ENCODE assay signal across 21 mouse cellular contexts in genomic region chr13:97768046-97768682, GRCm38 (mm10). TPM values are rescaled to one million over a fixed set of nuclear protein-coding genes. Genes with fewer than 3 reads are reported as not detected.
DNase-seq lines count a peak whose midpoint lies in the region; ATAC-seq lines count a peak whose summit lies in the region.
"Had no signal": no experiment of that assay in that cellular context is flagged by ENCODE, and none has a peak within 500 bp of the region (broad histone marks: within the 10 kb centered on the region; RNA-seq: fewer than 3 reads in every experiment).

No protein-coding gene starts in this region.

- 75% methylated on average over 7 of the region's 7 CpGs for WGBS in midbrain, embryonic 12.5 days
- WGBS in midbrain, embryonic 11.5 days, result 78% methylated on average over 7 of the region's 7 CpGs
- WGBS in stomach, embryonic 15.5 days, result 67% methylated on average over 7 of the region's 7 CpGs

- peak; percentile 90 for ATAC-seq in frontal cortex, adult (ENCODE audit: low TSS enrichment)
- no peak for ATAC-seq in midbrain, embryonic 12.5 days (ENCODE audit: low FRiP score, low read depth)
- no peak for ATAC-seq in midbrain, embryonic 11.5 days (ENCODE audit: low FRiP score)
- no peak for ATAC-seq in stomach, embryonic 15.5 days (ENCODE audit: insufficient read depth, low FRiP score, low read depth)
- ATAC-seq: hindbrain, postnatal 0 days had no signal

- peaks cover 16% of the 10 kb centered on the region for H3K4me1 ChIP-seq in midbrain, embryonic 12.5 days
- peaks cover 9% of the 10 kb centered on the region for H3K4me1 ChIP-seq in midbrain, embryonic 11.5 days (ENCODE audit: control insufficient read depth, insufficient read depth, low read length)
- H3K4me1 ChIP-seq in stomach, embryonic 15.5 days, result 0 out of 2 replicates have a peak, but pooled peaks cover 6% of the 10 kb centered on the region

- no peak overlapping the region for H3K4me2 ChIP-seq in midbrain, embryonic 12.5 days (replicated peaks)
- no peak overlapping the region for H3K4me2 ChIP-seq in midbrain, embryonic 11.5 days
- H3K4me2 ChIP-seq in stomach, embryonic 15.5 days, result no peak overlapping the region

- DNase-seq in frontal cortex, postnatal 10 days (ENCODE audit: low spot score in 2 of 2), result no peak
- DNase-seq in layer of hippocampus, adult 18-20 months (ENCODE audit: low spot score in 2 of 2), result peak; percentile 21 to 49
- no peak for DNase-seq in layer of hippocampus, postnatal 25 days (ENCODE audit: extremely low spot score in 1 of 2, low spot score in 1 of 2)
- no peak for DNase-seq in midbrain, embryonic 11.5 days (ENCODE audit: low spot score, missing footprints)
- no peak for DNase-seq in urinary bladder, postnatal 4 days (ENCODE audit: low spot score in 2 of 2)
- DNase-seq: adrenal gland, adult 8-10 months; B cell, adult 2 months; cerebellum, adult 18-20 months; cerebellum, postnatal 36 days; gastrocnemius, postnatal 25 days; heart, postnatal 10 days; kidney, adult 8-10 months; left cerebral cortex, postnatal 4 days; lung, adult 18-20 months; right cerebral cortex, postnatal 4 days had no signal

- no peaks in the 10 kb centered on the region for H3K36me3 ChIP-seq in midbrain, embryonic 12.5 days
- H3K36me3 ChIP-seq in midbrain, embryonic 11.5 days (ENCODE audit: control insufficient read depth, insufficient read depth, low read length), result no peaks in the 10 kb centered on the region
- H3K36me3 ChIP-seq in stomach, embryonic 15.5 days, result no peaks in the 10 kb centered on the region
- H3K36me3 ChIP-seq: heart, embryonic 10.5 days had no signal

- H3K4me3 ChIP-seq in midbrain, embryonic 12.5 days, result no peak overlapping the region
- H3K4me3 ChIP-seq in midbrain, embryonic 11.5 days (ENCODE audit: low read depth, low read length), result no peak overlapping the region
- H3K4me3 ChIP-seq in stomach, embryonic 15.5 days (replicated peaks), result no peak overlapping the region
- H3K4me3 ChIP-seq: heart, embryonic 10.5 days; myocyte had no signal

- 0 out of 2 replicates have a peak overlapping the region, but pooled peaks have one; percentile 10 for H3K27ac ChIP-seq in midbrain, embryonic 12.5 days (replicated peaks)
- no peak overlapping the region for H3K27ac ChIP-seq in midbrain, embryonic 11.5 days (ENCODE audit: low read depth, low read length)
- peak overlapping the region; percentile 55 for H3K27ac ChIP-seq in stomach, embryonic 15.5 days
- H3K27ac ChIP-seq: heart, embryonic 10.5 days; hindbrain, postnatal 0 days had no signal

- no peaks in the 10 kb centered on the region for H3K9me3 ChIP-seq in midbrain, embryonic 12.5 days
- H3K9me3 ChIP-seq in midbrain, embryonic 11.5 days (ENCODE audit: control insufficient read depth, low read length), result no peaks in the 10 kb centered on the region
- H3K9me3 ChIP-seq in stomach, embryonic 15.5 days, result no peaks in the 10 kb centered on the region
- H3K9me3 ChIP-seq: heart, embryonic 10.5 days had no signal

- H3K9ac ChIP-seq in midbrain, embryonic 12.5 days (replicated peaks), result no peak overlapping the region
- H3K9ac ChIP-seq in midbrain, embryonic 11.5 days (ENCODE audit: low read length), result no peak overlapping the region
- no peak overlapping the region for H3K9ac ChIP-seq in stomach, embryonic 15.5 days

- H3K27me3 ChIP-seq in midbrain, embryonic 12.5 days, result no peaks in the 10 kb centered on the region
- H3K27me3 ChIP-seq in midbrain, embryonic 11.5 days (ENCODE audit: control insufficient read depth, insufficient read depth, low read length), result no peaks in the 10 kb centered on the region
- no peaks in the 10 kb centered on the region for H3K27me3 ChIP-seq in stomach, embryonic 15.5 days (replicated peaks)

RNA-seq across cellular contexts. Expression of gene Gm10260, which starts 7.7 kb away (rescaled TPM):
- total RNA-seq in layer of hippocampus, adult 18-20 months (2021), result 10 to 100 TPM; 82.9 to 84.4 TPM
- 10 to 100 TPM; 81.1 to 86.7 TPM for total RNA-seq in layer of hippocampus, postnatal 25 days (2021)
- polyA plus RNA-seq in midbrain, embryonic 12.5 days (2016; fragmentation: Nextera tagmentation; extraction: Ambion mirVana), result 2.1 and 2.6 TPM in 2 replicates
- 4.1 TPM in 1 of 2 replicates, not detected in the other for polyA plus RNA-seq in midbrain, embryonic 11.5 days (2014; fragmentation: Nextera tagmentation; extraction: Ambion mirVana)
- 6.5 and 32.9 TPM in 2 replicates for polyA plus RNA-seq in stomach, embryonic 15.5 days (2015; fragmentation: Nextera tagmentation; extraction: Ambion mirVana)

Comparison
In these comparisons a context has a peak if more than half of its experiments do, and no peak if none do; other contexts are left out.
1. DNase-seq: peak in layer of hippocampus, adult 18-20 months (2 of 2); none in frontal cortex, postnatal 10 days (0 of 2), layer of hippocampus, postnatal 25 days (0 of 2), midbrain, embryonic 11.5 days (single experiment) and urinary bladder, postnatal 4 days (0 of 2).